Comparison of ENCODE assay signal across 9 mouse cellular contexts in genomic region chr1:126492206-126493071, GRCm38 (mm10).
DNase-seq lines count a peak whose midpoint lies in the region; ATAC-seq and TF ChIP-seq lines count a peak whose summit lies in the region.
"Had no signal": no experiment of that assay in that cellular context is flagged by ENCODE, and none has a peak within 500 bp of the region (broad histone marks: within the 10 kb centered on the region; RNA-seq: fewer than 3 reads in every experiment).

No protein-coding gene starts in this region.

- WGBS in heart, embryonic 13.5 days, result 7% methylated on average over 35 of the region's 35 CpGs
- WGBS in midbrain, embryonic 13.5 days, result 3% methylated on average over 35 of the region's 35 CpGs

- no peak for TF ChIP-seq CTCF in cortical plate, adult 2 months (IDR thresholded peaks at IDR 0.05; ENCODE audit: extremely low read depth, insufficient read depth, low read length)

- no peaks in the 10 kb centered on the region for H3K36me3 ChIP-seq in heart, embryonic 13.5 days
- H3K36me3 ChIP-seq in midbrain, embryonic 13.5 days, result no peaks in the 10 kb centered on the region

- TF ChIP-seq POLR2A in cortical plate, adult 2 months (IDR thresholded peaks at IDR 0.05; ENCODE audit: extremely low read depth, insufficient read depth, low read length), result no peak

- peak overlapping the region; percentile 91 for H3K4me2 ChIP-seq in heart, embryonic 13.5 days
- H3K4me2 ChIP-seq in midbrain, embryonic 13.5 days (replicated peaks), result peak overlapping the region; percentile 83

- H3K4me3 ChIP-seq in cortical plate, adult 2 months (ENCODE audit: insufficient read depth, low read length), result peak overlapping the region; percentile 45
- H3K4me3 ChIP-seq in heart, embryonic 13.5 days, result peak overlapping the region; percentile 59
- peak overlapping the region; percentile 54 for H3K4me3 ChIP-seq in midbrain, embryonic 13.5 days (replicated peaks)
- H3K4me3 ChIP-seq: myocyte had no signal

- H3K4me1 ChIP-seq in cortical plate, adult 2 months (ENCODE audit: control insufficient read depth, insufficient read depth, low read length), result no peaks in the 10 kb centered on the region
- H3K4me1 ChIP-seq in heart, embryonic 13.5 days, result peaks cover 14% of the 10 kb centered on the region; the same call in 1 of the 2 replicates
- peaks cover 36% of the 10 kb centered on the region for H3K4me1 ChIP-seq in midbrain, embryonic 13.5 days (replicated peaks)

- no peak overlapping the region for H3K27ac ChIP-seq in cortical plate, adult 2 months (ENCODE audit: insufficient read depth, low read length)
- no peak overlapping the region for H3K27ac ChIP-seq in heart, embryonic 13.5 days (replicated peaks)
- peak overlapping the region; percentile 51 for H3K27ac ChIP-seq in midbrain, embryonic 13.5 days

- peak; percentile 28 to 33 for DNase-seq in lung, adult 18-20 months
- DNase-seq in lung, postnatal 25 days (ENCODE audit: low spot score), result no peak
- peak; percentile 18 to 28 for DNase-seq in layer of hippocampus, postnatal 36 days
- no peak for DNase-seq in thymus, postnatal 36 days

- H3K9ac ChIP-seq in heart, embryonic 13.5 days, result peak overlapping the region; percentile 79
- peak overlapping the region; percentile 72 for H3K9ac ChIP-seq in midbrain, embryonic 13.5 days (replicated peaks)

- no peak for ATAC-seq in heart, embryonic 13.5 days (ENCODE audit: extremely low read depth, insufficient number of reproducible peaks, low FRiP score, low TSS enrichment)
- ATAC-seq in midbrain, embryonic 13.5 days, result peak; percentile 86
- ATAC-seq in megakaryocyte-erythroid progenitor cell, adult 5-6 weeks (replicated peaks; ENCODE audit: low FRiP score, low TSS enrichment, poor library complexity, severe bottlenecking), result no peak

- H3K27me3 ChIP-seq in heart, embryonic 13.5 days (replicated peaks), result 0 out of 2 replicates have a peak, but pooled peaks cover 13% of the 10 kb centered on the region
- H3K27me3 ChIP-seq in midbrain, embryonic 13.5 days, result no peaks in the 10 kb centered on the region; the same call in 1 of the 2 replicates

- H3K9me3 ChIP-seq in heart, embryonic 13.5 days, result no peaks in the 10 kb centered on the region
- no peaks in the 10 kb centered on the region for H3K9me3 ChIP-seq in midbrain, embryonic 13.5 days

Comparison
In these comparisons a context has a peak if more than half of its experiments do, and no peak if none do; other contexts are left out.
1. DNase-seq: peak in lung, adult 18-20 months (2 of 2) and layer of hippocampus, postnatal 36 days (2 of 2); none in lung, postnatal 25 days (single experiment) and thymus, postnatal 36 days (0 of 2).
2. Peak in every context shown above with its lines, with median percentiles within 50 percentile points of each other: H3K4me3 ChIP-seq.